Mouse (Mus musculus) intestine, embryonic 15.5 days (tissue): Measurements from ENCODE around the gene Cox4i1. TPM values are rescaled to one million over a fixed set of nuclear protein-coding genes. Genes with fewer than 3 reads are reported as not detected.

Source experiments
- ATAC-seq: fragments of 200-750 bp; cut with Nextera tagmentation; 2 replicates; pipeline ENCODE4 v1.8.0; 2017; ENCODE audit warnings: moderate TSS enrichment, moderate library complexity
- H3K27ac ChIP-seq: fragments of 300-500 bp; sonication (generic); 2 replicates; pipeline ENCODE4 v1.5.1; 2015; ENCODE audit warnings: mild to moderate bottlenecking, inconsistent platforms
- H3K27me3 ChIP-seq: fragments of 300-500 bp; sonication (generic); replicated peaks from 2 replicates; pipeline ENCODE4 v1.6.1; 2015; ENCODE audit warnings: inconsistent platforms
- H3K36me3 ChIP-seq: fragments of 300-500 bp; sonication (generic); 2 replicates; pipeline ENCODE4 v1.6.1; 2015; ENCODE audit warnings: inconsistent platforms
- H3K4me1 ChIP-seq: fragments of 300-500 bp; sonication (generic); replicated peaks from 2 replicates; pipeline ENCODE4 v1.6.1; 2015; ENCODE audit warnings: inconsistent platforms
- H3K4me2 ChIP-seq: fragments of 300-500 bp; sonication (generic); replicated peaks from 2 replicates; pipeline ENCODE4 v1.6.1; 2015; ENCODE audit warnings: mild to moderate bottlenecking, inconsistent platforms
- H3K4me3 ChIP-seq: fragments of 300-500 bp; sonication (generic); replicated peaks from 2 replicates; pipeline ENCODE4 v1.5.1; 2015; ENCODE audit warnings: inconsistent platforms
- H3K9ac ChIP-seq: fragments of 300-500 bp; sonication (generic); 2 replicates; pipeline ENCODE4 v1.6.1; 2015; ENCODE audit warnings: inconsistent platforms
- H3K9me3 ChIP-seq: fragments of 300-500 bp; sonication (generic); 2 replicates; pipeline ENCODE4 v1.6.1; 2016; ENCODE audit warnings: inconsistent platforms
- WGBS: fragments of 180-500 bp; shearing (Covaris S2); methylation state at CpG from one replicate; pipeline ENCODE4 v1.1.7; 2015; 5-methylcytosine and 5-hydroxymethylcytosine counted together
- polyA plus RNA-seq: library from polyadenylated mRNA; unstranded; fragments of >200 nt; fragmentation: Nextera tagmentation; extraction: Ambion mirVana; gene quantifications from 2 replicates; pipeline ENCODE4 v1.2.1, GENCODE M21; 2015

Cox4i1 gene
- polyA plus RNA-seq, 1 experiment from 2014 or later, result 1,472 TPM

GRCm38 (mm10) chr8:120685097-120685496 lies 17.1 kb downstream of the Cox4i1 start:
- peak; percentile 76 for ATAC-seq
- Histone ChIP-seq H3K4me2 (0 out of 2 replicates have a peak overlapping the region, but pooled peaks have one; percentile 3), H3K27ac (peak overlapping the region; percentile 85), H3K36me3 (no peaks in the 10 kb centered on the region), H3K9ac (no peak overlapping the region), H3K4me3 (no peak overlapping the region), H3K9me3 (no peaks in the 10 kb centered on the region), H3K4me1 (peaks cover 30% of the 10 kb centered on the region), H3K27me3 (no peaks in the 10 kb centered on the region; the same call in 1 of the 2 replicates)
- WGBS, result 30% methylated on average over 5 of the region's 5 CpGs

GRCm38 (mm10) chr8:120685591-120685990 lies 17.6 kb downstream of the Cox4i1 start:
- Histone ChIP-seq H3K4me3 (no peak overlapping the region), H3K36me3 (no peaks in the 10 kb centered on the region), H3K4me1 (peaks cover 30% of the 10 kb centered on the region), H3K9me3 (no peaks in the 10 kb centered on the region), H3K27me3 (no peaks in the 10 kb centered on the region; the same call in 1 of the 2 replicates), H3K9ac (no peak overlapping the region), H3K27ac (peak overlapping the region; percentile 85), H3K4me2 (0 out of 2 replicates have a peak overlapping the region, but pooled peaks have one; percentile 3)
- 82% methylated on average over 8 of the region's 8 CpGs for WGBS
- no peak for ATAC-seq

GRCm38 (mm10) chr8:120686051-120686450 lies 18.0 kb downstream of the Cox4i1 start:
- ATAC-seq, result no peak
- 83% methylated on average over 13 of the region's 13 CpGs for WGBS
- Histone ChIP-seq H3K4me3 (no peak overlapping the region), H3K9ac (no peak overlapping the region), H3K36me3 (no peaks in the 10 kb centered on the region), H3K27me3 (no peaks in the 10 kb centered on the region; the same call in 1 of the 2 replicates), H3K4me2 (no peak overlapping the region), H3K9me3 (no peaks in the 10 kb centered on the region), H3K4me1 (peaks cover 30% of the 10 kb centered on the region), H3K27ac (peak overlapping the region; percentile 85; the same call in 1 of the 2 replicates)

GRCm38 (mm10) chr8:120686576-120686975 lies 18.6 kb downstream of the Cox4i1 start:
- H3K9me3 ChIP-seq, result no peaks in the 10 kb centered on the region
- peaks cover 30% of the 10 kb centered on the region for H3K4me1 ChIP-seq
- no peak overlapping the region for H3K27ac ChIP-seq
- no peak overlapping the region for H3K4me2 ChIP-seq
- no peak for ATAC-seq
- no peak overlapping the region for H3K4me3 ChIP-seq
- H3K27me3 ChIP-seq, result no peaks in the 10 kb centered on the region; the same call in 1 of the 2 replicates
- no peak overlapping the region for H3K9ac ChIP-seq
- 80% methylated on average over 5 of the region's 5 CpGs for WGBS
- no peaks in the 10 kb centered on the region for H3K36me3 ChIP-seq

- 57% methylated on average over 8 of the region's 8 CpGs for WGBS
- Histone ChIP-seq H3K4me2 (no peak overlapping the region), H3K27me3 (no peaks in the 10 kb centered on the region; the same call in 1 of the 2 replicates), H3K36me3 (no peaks in the 10 kb centered on the region), H3K4me1 (peaks cover 34% of the 10 kb centered on the region), H3K4me3 (no peak overlapping the region), H3K27ac (no peak overlapping the region), H3K9ac (no peak overlapping the region), H3K9me3 (no peaks in the 10 kb centered on the region)
- no peak for ATAC-seq
Observed at GRCm38 (mm10) chr8:120687786-120688185, 19.8 kb downstream of the Cox4i1 start.

GRCm38 (mm10) chr8:120688511-120688910 lies 20.5 kb downstream of the Cox4i1 start:
- H3K4me3 ChIP-seq, result no peak overlapping the region
- no peak overlapping the region for H3K4me2 ChIP-seq
- 82% methylated on average over 7 of the region's 7 CpGs for WGBS
- no peaks in the 10 kb centered on the region for H3K9me3 ChIP-seq
- H3K9ac ChIP-seq, result no peak overlapping the region
- H3K27me3 ChIP-seq, result no peaks in the 10 kb centered on the region; the same call in 1 of the 2 replicates
- peaks cover 34% of the 10 kb centered on the region for H3K4me1 ChIP-seq
- H3K27ac ChIP-seq, result no peak overlapping the region
- H3K36me3 ChIP-seq, result no peaks in the 10 kb centered on the region
- no peak for ATAC-seq

GRCm38 (mm10) chr8:120692934-120693333 lies 24.9 kb downstream of the Cox4i1 start:
- Histone ChIP-seq H3K27ac (peak overlapping the region; percentile 40; the same call in 1 of the 2 replicates), H3K36me3 (no peaks in the 10 kb centered on the region), H3K4me2 (no peak overlapping the region), H3K4me3 (no peak overlapping the region), H3K4me1 (peaks cover 43% of the 10 kb centered on the region), H3K9ac (no peak overlapping the region), H3K9me3 (no peaks in the 10 kb centered on the region), H3K27me3 (no peaks in the 10 kb centered on the region; the same call in 1 of the 2 replicates)
- peak; percentile 21; the same call in 1 of the 2 replicates for ATAC-seq
- 47% methylated on average over 4 of the region's 4 CpGs for WGBS

- Histone ChIP-seq H3K9ac (0 out of 2 replicates have a peak overlapping the region, but pooled peaks have one; percentile 3), H3K27me3 (no peaks in the 10 kb centered on the region; the same call in 1 of the 2 replicates), H3K4me3 (peak overlapping the region; percentile 9; the same call in 1 of the 2 replicates), H3K9me3 (no peaks in the 10 kb centered on the region), H3K4me2 (peak overlapping the region; percentile 54), H3K4me1 (peaks cover 44% of the 10 kb centered on the region), H3K27ac (peak overlapping the region; percentile 87), H3K36me3 (no peaks in the 10 kb centered on the region)
- peak; percentile 81 for ATAC-seq
- WGBS, result 12% methylated on average over 22 of the region's 22 CpGs
Observed at GRCm38 (mm10) chr8:120693861-120694493, 26.0 kb downstream of the Cox4i1 start.

GRCm38 (mm10) chr8:120696401-120697153 lies 28.6 kb downstream of the Cox4i1 start:
- Histone ChIP-seq H3K27ac (peak overlapping the region; percentile 79), H3K36me3 (no peaks in the 10 kb centered on the region), H3K4me2 (no peak overlapping the region; the same call in 1 of the 2 replicates), H3K4me3 (no peak overlapping the region), H3K9ac (no peak overlapping the region), H3K4me1 (peaks cover 46% of the 10 kb centered on the region), H3K27me3 (no peaks in the 10 kb centered on the region), H3K9me3 (no peaks in the 10 kb centered on the region)
- 36% methylated on average over 13 of the region's 13 CpGs for WGBS
- ATAC-seq, result no peak

GRCm38 (mm10) chr8:120697154-120697978 lies 29.3 kb downstream of the Cox4i1 start:
- H3K9ac ChIP-seq, result no peak overlapping the region
- no peaks in the 10 kb centered on the region for H3K9me3 ChIP-seq

GRCm38 (mm10) chr8:120697979-120698272 lies 29.9 kb downstream of the Cox4i1 start:
- Histone ChIP-seq H3K4me1 (peaks cover 42% of the 10 kb centered on the region), H3K9ac (no peak overlapping the region), H3K4me2 (no peak overlapping the region), H3K36me3 (no peaks in the 10 kb centered on the region), H3K27me3 (no peaks in the 10 kb centered on the region), H3K9me3 (no peaks in the 10 kb centered on the region), H3K4me3 (no peak overlapping the region), H3K27ac (peak overlapping the region; percentile 57; the same call in 1 of the 2 replicates)
- ATAC-seq, result no peak

More at GRCm38 (mm10) chr8:120697154-120697978, 29.3 kb downstream of the Cox4i1 start:
- Histone ChIP-seq H3K4me1 (peaks cover 46% of the 10 kb centered on the region), H3K36me3 (no peaks in the 10 kb centered on the region), H3K4me3 (no peak overlapping the region), H3K27me3 (no peaks in the 10 kb centered on the region), H3K27ac (peak overlapping the region; percentile 79), H3K4me2 (no peak overlapping the region; the same call in 1 of the 2 replicates)
- 50% methylated on average over 17 of the region's 17 CpGs for WGBS
- ATAC-seq, result no peak

- no peak for ATAC-seq
- peaks cover 41% of the 10 kb centered on the region for H3K4me1 ChIP-seq
- peak overlapping the region; percentile 61 for H3K27ac ChIP-seq
- H3K27me3 ChIP-seq, result no peaks in the 10 kb centered on the region
- H3K4me2 ChIP-seq, result no peak overlapping the region
- H3K9me3 ChIP-seq, result no peaks in the 10 kb centered on the region
- H3K4me3 ChIP-seq, result no peak overlapping the region
- WGBS, result 46% methylated on average over 7 of the region's 7 CpGs
- no peaks in the 10 kb centered on the region for H3K36me3 ChIP-seq
- no peak overlapping the region for H3K9ac ChIP-seq
Observed at GRCm38 (mm10) chr8:120698426-120698825, 30.4 kb downstream of the Cox4i1 start.
